Comparison of ENCODE assay signal across 8 mouse cellular contexts in genomic region chr15:10872322-10872967, GRCm38 (mm10).
DNase-seq lines count a peak whose midpoint lies in the region; ATAC-seq lines count a peak whose summit lies in the region.

No protein-coding gene starts in this region.

- no peaks in the 10 kb centered on the region for H3K36me3 ChIP-seq in hindbrain, embryonic 16.5 days (ENCODE audit: control insufficient read depth, insufficient read depth, low read length)

- H3K27me3 ChIP-seq in hindbrain, embryonic 16.5 days (replicated peaks; ENCODE audit: control insufficient read depth, insufficient read depth, low read length) = no peaks in the 10 kb centered on the region

- ATAC-seq in hindbrain, embryonic 16.5 days = 0 out of 2 replicates have a peak, but pooled peaks have one; percentile 60
- 0 out of 2 replicates have a peak, but pooled peaks have one; percentile 50 for ATAC-seq in megakaryocyte-erythroid progenitor cell, adult 5-6 weeks (replicated peaks; ENCODE audit: low FRiP score, low TSS enrichment, poor library complexity, severe bottlenecking)

- H3K27ac ChIP-seq in hindbrain, embryonic 16.5 days (ENCODE audit: low read depth, low read length) = no peak overlapping the region

- 13% methylated on average over 13 of the region's 13 CpGs for whole genome bisulfite sequencing in hindbrain, embryonic 16.5 days

- no peak overlapping the region for H3K4me3 ChIP-seq in hindbrain, embryonic 16.5 days (ENCODE audit: low read length)

- no peaks in the 10 kb centered on the region for H3K4me1 ChIP-seq in hindbrain, embryonic 16.5 days (ENCODE audit: control insufficient read depth, insufficient read depth, low read depth, low read length)

- H3K4me2 ChIP-seq in hindbrain, embryonic 16.5 days (ENCODE audit: low read length) = no peak overlapping the region

- H3K9ac ChIP-seq in hindbrain, embryonic 16.5 days (ENCODE audit: low read depth, low read length) = no peak overlapping the region

- DNase-seq in kidney, adult 9 months = peak; percentile 40
- no peak for DNase-seq in kidney, adult 8-10 months
- peak; percentile 38 for DNase-seq in ZHBTc4 (ENCODE audit: low read depth, low spot score)
- DNase-seq in gastrocnemius, postnatal 36 days = no peak
- DNase-seq in gastrocnemius, postnatal 4 days (ENCODE audit: low spot score in 2 of 2) = no peak
- no peak for DNase-seq in layer of hippocampus, postnatal 10 days (ENCODE audit: low spot score in 2 of 2)

- intact Hi-C loops in gastrocnemius, postnatal 36 days (cut with DNase I) = loop anchor here (2.0 to 10.0 kb wide), 2 partner anchors 158 to 372 kb away; partner anchors contain the start of gene Rai14

- H3K9me3 ChIP-seq in hindbrain, embryonic 16.5 days (ENCODE audit: control insufficient read depth, low read length) = no peaks in the 10 kb centered on the region

Comparison
In these comparisons a context has a peak if more than half of its experiments do, and no peak if none do; other contexts are left out.
1. DNase-seq: peak in kidney, adult 9 months (single experiment) and ZHBTc4 (single experiment); none in kidney, adult 8-10 months (0 of 2), gastrocnemius, postnatal 36 days (0 of 2), gastrocnemius, postnatal 4 days (0 of 2) and layer of hippocampus, postnatal 10 days (0 of 2).